8 mouse cellular contexts compared by ENCODE assay signal in genomic region chr19:46397436-46398001, GRCm38 (mm10). TPM values are rescaled to one million over a fixed set of nuclear protein-coding genes. Genes with fewer than 3 reads are reported as not detected.
DNase-seq lines count a peak whose midpoint lies in the region; ATAC-seq and TF ChIP-seq lines count a peak whose summit lies in the region.

No protein-coding gene starts in this region.

- H3K36me3 ChIP-seq in liver, adult 2 months (ENCODE audit: control insufficient read depth, insufficient read depth, low read length) = no peaks in the 10 kb centered on the region
- peaks cover 7% of the 10 kb centered on the region for H3K36me3 ChIP-seq in hindbrain, embryonic 13.5 days
- no peaks in the 10 kb centered on the region for H3K36me3 ChIP-seq in macrophage (ENCODE audit: inconsistent target)

- peak overlapping the region; percentile 88 for H3K4me2 ChIP-seq in hindbrain, embryonic 13.5 days

- H3K27me3 ChIP-seq in liver, adult 2 months (ENCODE audit: control insufficient read depth, insufficient read depth, low read length) = no peaks in the 10 kb centered on the region
- no peaks in the 10 kb centered on the region for H3K27me3 ChIP-seq in hindbrain, embryonic 13.5 days

- no peak for ATAC-seq in hindbrain, embryonic 13.5 days (ENCODE audit: low FRiP score)

- H3K9ac ChIP-seq in liver, adult 2 months (ENCODE audit: low read depth, low read length) = peak overlapping the region; percentile 79
- peak overlapping the region; percentile 89 for H3K9ac ChIP-seq in hindbrain, embryonic 13.5 days

- H3K4me3 ChIP-seq in liver, adult 2 months (ENCODE audit: insufficient read depth, low read depth, low read length) = peak overlapping the region; percentile 93
- H3K4me3 ChIP-seq in bone marrow, adult 2 months (replicated peaks; ENCODE audit: control insufficient read depth, low read depth, low read length) = peak overlapping the region; percentile 89
- H3K4me3 ChIP-seq in hindbrain, embryonic 13.5 days = peak overlapping the region; percentile 83
- peak overlapping the region; percentile 75 for H3K4me3 ChIP-seq in macrophage (ENCODE audit: inconsistent target)

- 18% methylated on average over 18 of the region's 19 CpGs for WGBS in liver, adult 2 months
- 2% methylated on average over 19 of the region's 19 CpGs for whole genome bisulfite sequencing in bone marrow, adult 2 months
- 2% methylated on average over 19 of the region's 19 CpGs for WGBS in hindbrain, embryonic 13.5 days
- WGBS in macrophage (ENCODE audit: missing documents) = 6% methylated on average over 18 of the region's 19 CpGs

- no peak for TF ChIP-seq POLR2A in liver, adult 2 months (IDR thresholded peaks at IDR 0.05; ENCODE audit: extremely low read depth, insufficient read depth, low read length)
- TF ChIP-seq POLR2A in bone marrow, adult 2 months (IDR thresholded peaks at IDR 0.05; ENCODE audit: borderline replicate concordance, control insufficient read depth, low read depth, low read length) = no peak

- peaks cover 5% of the 10 kb centered on the region for H3K4me1 ChIP-seq in liver, adult 2 months (ENCODE audit: control insufficient read depth, insufficient read depth, low read length)
- H3K4me1 ChIP-seq in bone marrow, adult 2 months (ENCODE audit: control insufficient read depth, insufficient read depth, low read length) = no peaks in the 10 kb centered on the region
- H3K4me1 ChIP-seq in hindbrain, embryonic 13.5 days (replicated peaks) = peaks cover 48% of the 10 kb centered on the region

- H3K79me2 ChIP-seq in liver, adult 2 months (ENCODE audit: control insufficient read depth, insufficient read depth, low read length) = peaks cover 13% of the 10 kb centered on the region
- H3K79me2 ChIP-seq in macrophage (ENCODE audit: inconsistent target) = peaks cover 59% of the 10 kb centered on the region

- DNase-seq in liver, adult 2 months (ENCODE audit: extremely low read depth, low read depth, low spot score) = no peak
- no peak for DNase-seq in liver
- peak; percentile 61 for DNase-seq in yolk sac, embryonic 10.5 days (ENCODE audit: low spot score)
- DNase-seq in adrenal gland, postnatal 4 days (ENCODE audit: low spot score in 2 of 2) = no peak
- no peak for DNase-seq in natural killer cell, adult 2 months (ENCODE audit: low spot score in 2 of 2)

- H3K9me3 ChIP-seq in hindbrain, embryonic 13.5 days = no peaks in the 10 kb centered on the region

- no peak overlapping the region for H3K27ac ChIP-seq in liver, adult 2 months (replicated peaks; ENCODE audit: insufficient read depth, low read depth, low read length)
- H3K27ac ChIP-seq in bone marrow, adult 2 months (ENCODE audit: control insufficient read depth, insufficient read depth, low read depth, low read length, poor library complexity) = no peak overlapping the region
- H3K27ac ChIP-seq in hindbrain, embryonic 13.5 days = peak overlapping the region; percentile 89
- H3K27ac ChIP-seq in macrophage = no peak overlapping the region

- TF ChIP-seq CTCF in liver, adult 2 months (IDR thresholded peaks at IDR 0.05; ENCODE audit: low read depth, low read length) = no peak
- TF ChIP-seq CTCF in bone marrow, adult 2 months (IDR thresholded peaks at IDR 0.05; ENCODE audit: control insufficient read depth, insufficient read depth, low read length) = no peak

RNA-seq across cellular contexts. Expression of gene Sufu, which starts 0.8 kb away (rescaled TPM):
- 1.1 and 2.3 TPM in 2 replicates for total RNA-seq in liver, adult 2 months (2014; rRNA removed)
- polyA plus RNA-seq in liver, adult 2 months (2012; rRNA removed) = 2.8 and 3.2 TPM in 2 replicates
- 5.3 and 6.3 TPM in 2 replicates for polyA plus RNA-seq in bone marrow, adult 2 months (2011; ENCODE audit: insufficient read depth, insufficient read length, low replicate concordance, missing spikeins)
- 25.0 and 26.3 TPM in 2 replicates for polyA plus RNA-seq in hindbrain, embryonic 13.5 days (2015; fragmentation: Nextera tagmentation; extraction: Ambion mirVana)
- 10 to 100 TPM in 22 of 26 experiments, 1 to 10 TPM in 4; 5.3 to 47.0 (median 27.6) TPM for total RNA-seq in macrophage (2018; cell fraction: chromatin; rRNA removed)
- total RNA-seq in macrophage (2018; cell fraction: cytosol; rRNA removed) = 10 to 100 TPM in 14 of 26 experiments, 1 to 10 TPM in 12; 4.0 to 14.7 (median 10.5) TPM
- total RNA-seq in macrophage (2018; cell fraction: nucleus; rRNA removed) = 10 to 100 TPM in 18 of 26 experiments, 1 to 10 TPM in 8; 4.8 to 29.3 (median 15.9) TPM
- 7.6 to 9.7 TPM (median 8.7 TPM) in 3 replicates for polyA plus RNA-seq in macrophage (2018)
- 10 to 100 TPM; 30.5 to 34.6 TPM for total RNA-seq in adrenal gland, postnatal 4 days (2021)

RNA-seq across cellular contexts. Expression of gene Actr1a, which starts 2.0 kb away (rescaled TPM):
- total RNA-seq in liver, adult 2 months (2014; rRNA removed) = 29.7 and 32.5 TPM in 2 replicates
- polyA plus RNA-seq in liver, adult 2 months (2012; rRNA removed) = 40.9 and 46.2 TPM in 2 replicates
- polyA plus RNA-seq in bone marrow, adult 2 months (2011; ENCODE audit: insufficient read depth, insufficient read length, low replicate concordance, missing spikeins) = 40.3 and 53.5 TPM in 2 replicates
- 310 and 317 TPM in 2 replicates for polyA plus RNA-seq in hindbrain, embryonic 13.5 days (2015; fragmentation: Nextera tagmentation; extraction: Ambion mirVana)
- total RNA-seq in macrophage (2018; cell fraction: chromatin; rRNA removed) = 100 to 1,000 TPM in 6 of 26 experiments, 10 to 100 TPM in 20; 34.1 to 140 (median 92.3) TPM
- total RNA-seq in macrophage (2018; cell fraction: cytosol; rRNA removed) = 100 to 1,000 TPM; 106 to 182 (median 139) TPM
- total RNA-seq in macrophage (2018; cell fraction: nucleus; rRNA removed) = 100 to 1,000 TPM in 16 of 26 experiments, 10 to 100 TPM in 10; 47.5 to 177 (median 111) TPM
- 93.8 to 117 TPM (median 112 TPM) in 3 replicates for polyA plus RNA-seq in macrophage (2018)
- total RNA-seq in adrenal gland, postnatal 4 days (2021) = 100 to 1,000 TPM in 1 of 2 experiments, 10 to 100 TPM in 1; 95.3 to 110 TPM

RNA-seq across cellular contexts. Expression of gene 2310034G01Rik, which starts 47.4 kb away (rescaled TPM):
- 0.09 and 0.40 TPM in 2 replicates for total RNA-seq in liver, adult 2 months (2014; rRNA removed)
- 0.10 and 0.25 TPM in 2 replicates for polyA plus RNA-seq in liver, adult 2 months (2012; rRNA removed)
- polyA plus RNA-seq in bone marrow, adult 2 months (2011; ENCODE audit: insufficient read depth, insufficient read length, low replicate concordance, missing spikeins) = 1.1 TPM in 1 of 2 replicates, not detected in the other
- polyA plus RNA-seq in hindbrain, embryonic 13.5 days (2015; fragmentation: Nextera tagmentation; extraction: Ambion mirVana) = 2.4 and 2.7 TPM in 2 replicates
- total RNA-seq in macrophage (2018; cell fraction: chromatin; rRNA removed) = 1 to 10 TPM in 1 of 26 experiments, under 1 TPM in 2, not detected in 23; 0.33 to 1.7 (median 0.75) TPM
- under 1 TPM in 22 of 26 experiments, not detected in 4; 0.07 to 0.54 (median 0.21) TPM for total RNA-seq in macrophage (2018; cell fraction: cytosol; rRNA removed)
- total RNA-seq in macrophage (2018; cell fraction: nucleus; rRNA removed) = 1 to 10 TPM in 1 of 26 experiments, under 1 TPM in 6, not detected in 19; 0.29 to 1.2 (median 0.48) TPM
- polyA plus RNA-seq in macrophage (2018) = 0.17 to 0.31 TPM (median 0.27 TPM) in 3 replicates
- total RNA-seq in adrenal gland, postnatal 4 days (2021) = 1 to 10 TPM in 1 of 2 experiments, under 1 TPM in 1; 0.73 to 1.6 TPM

RNA-seq across cellular contexts. Expression of gene Mfsd13a, which starts 56.6 kb away (rescaled TPM):
- total RNA-seq in liver, adult 2 months (2014; rRNA removed) = 1.2 and 1.3 TPM in 2 replicates
- polyA plus RNA-seq in liver, adult 2 months (2012; rRNA removed) = 17.9 and 22.0 TPM in 2 replicates
- 5.1 and 14.9 TPM in 2 replicates for polyA plus RNA-seq in bone marrow, adult 2 months (2011; ENCODE audit: insufficient read depth, insufficient read length, low replicate concordance, missing spikeins)
- 8.2 and 11.2 TPM in 2 replicates for polyA plus RNA-seq in hindbrain, embryonic 13.5 days (2015; fragmentation: Nextera tagmentation; extraction: Ambion mirVana)
- total RNA-seq in macrophage (2018; cell fraction: chromatin; rRNA removed) = 10 to 100 TPM in 9 of 26 experiments, 1 to 10 TPM in 17; 3.6 to 15.7 (median 8.5) TPM
- 10 to 100 TPM; 15.4 to 33.3 (median 24.1) TPM for total RNA-seq in macrophage (2018; cell fraction: cytosol; rRNA removed)
- 10 to 100 TPM in 24 of 26 experiments, 1 to 10 TPM in 2; 9.4 to 52.4 (median 17.7) TPM for total RNA-seq in macrophage (2018; cell fraction: nucleus; rRNA removed)
- polyA plus RNA-seq in macrophage (2018) = 15.2 to 23.8 TPM (median 20.1 TPM) in 3 replicates
- total RNA-seq in adrenal gland, postnatal 4 days (2021) = 1 to 10 TPM; 4.8 to 5.7 TPM

RNA-seq across cellular contexts. Expression of gene Cuedc2, which starts 59.0 kb away (rescaled TPM):
- total RNA-seq in liver, adult 2 months (2014; rRNA removed) = 19.5 and 21.7 TPM in 2 replicates
- 24.6 and 25.1 TPM in 2 replicates for polyA plus RNA-seq in liver, adult 2 months (2012; rRNA removed)
- polyA plus RNA-seq in bone marrow, adult 2 months (2011; ENCODE audit: insufficient read depth, insufficient read length, low replicate concordance, missing spikeins) = 74.9 and 161 TPM in 2 replicates
- 317 and 326 TPM in 2 replicates for polyA plus RNA-seq in hindbrain, embryonic 13.5 days (2015; fragmentation: Nextera tagmentation; extraction: Ambion mirVana)
- 100 to 1,000 TPM in 4 of 26 experiments, 10 to 100 TPM in 22; 19.6 to 148 (median 75.5) TPM for total RNA-seq in macrophage (2018; cell fraction: chromatin; rRNA removed)
- 100 to 1,000 TPM in 19 of 26 experiments, 10 to 100 TPM in 7; 86.3 to 159 (median 111) TPM for total RNA-seq in macrophage (2018; cell fraction: cytosol; rRNA removed)
- total RNA-seq in macrophage (2018; cell fraction: nucleus; rRNA removed) = 100 to 1,000 TPM in 5 of 26 experiments, 10 to 100 TPM in 21; 42.6 to 129 (median 72.4) TPM
- polyA plus RNA-seq in macrophage (2018) = 107 to 134 TPM (median 122 TPM) in 3 replicates
- total RNA-seq in adrenal gland, postnatal 4 days (2021) = 100 to 1,000 TPM; 106 to 112 TPM
